Mouse (Mus musculus) adrenal gland, postnatal 10 days (tissue): ENCODE data around the gene Swap70. TPM values are rescaled to one million over a fixed set of nuclear protein-coding genes. Genes with fewer than 3 reads are reported as not detected.

ENCODE experiments used
- DNase-seq: peaks from one replicate; pipeline ENCODE4 v3.0.0; 2021; ENCODE audit warnings: mixed read lengths
- total RNA-seq, 2 experiments: library from RNA; stranded (reverse); gene quantifications; 2 replicates each; pipeline ENCODE4 v1.2.3; 2021

Swap70 gene
- total RNA-seq, 2 experiments from 2014 or later = 18.6 to 26.3 TPM

DNA sequence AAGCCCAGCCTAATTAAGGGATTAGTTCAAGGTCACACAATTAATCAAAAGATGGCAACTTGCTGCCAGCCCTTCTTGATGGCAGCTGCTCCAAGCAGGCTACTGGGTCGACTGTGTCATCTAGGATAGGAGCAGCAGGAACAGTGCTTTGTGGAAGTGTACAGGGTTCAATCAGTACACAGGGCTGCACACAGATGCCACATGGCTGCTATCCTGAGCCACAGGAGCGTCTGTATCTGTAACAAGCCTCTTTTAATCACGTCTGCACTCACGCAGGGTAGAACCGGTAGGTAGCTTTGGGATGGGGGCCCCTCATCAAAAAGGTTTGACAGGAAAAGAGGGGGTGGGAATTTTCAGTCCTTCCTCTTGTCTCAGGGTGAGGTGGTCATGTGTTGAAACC, 84.8 kb downstream of the Swap70 start:
- no peak for DNase-seq

- no peak for DNase-seq
Observed at GRCm38 (mm10) chr7:110307741-110308140, 86.2 kb downstream of the Swap70 start.

DNA sequence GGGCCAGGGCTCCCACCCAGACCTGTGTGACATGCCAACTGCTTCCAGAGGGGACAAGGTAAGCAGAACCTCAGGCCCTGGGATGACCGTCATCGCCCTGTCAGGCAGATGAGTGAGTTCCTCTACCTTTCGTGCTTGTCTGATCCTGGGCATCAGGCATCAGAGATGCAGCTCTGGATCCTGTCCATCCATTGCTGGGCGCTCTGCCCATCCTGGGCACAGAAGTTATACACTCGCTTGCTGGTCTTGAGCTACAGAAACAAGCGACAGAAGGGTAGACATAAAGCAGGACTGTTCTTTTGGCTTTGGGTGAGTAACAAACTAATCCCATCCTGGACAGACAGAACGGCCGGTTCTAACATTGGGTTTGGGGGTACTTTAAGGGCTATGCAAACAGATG, 87.7 kb downstream of the Swap70 start:
- DNase-seq = no peak

GRCm38 (mm10) chr7:110313392-110314055, 92.0 kb downstream of the Swap70 start:
- no peak for DNase-seq

DNA sequence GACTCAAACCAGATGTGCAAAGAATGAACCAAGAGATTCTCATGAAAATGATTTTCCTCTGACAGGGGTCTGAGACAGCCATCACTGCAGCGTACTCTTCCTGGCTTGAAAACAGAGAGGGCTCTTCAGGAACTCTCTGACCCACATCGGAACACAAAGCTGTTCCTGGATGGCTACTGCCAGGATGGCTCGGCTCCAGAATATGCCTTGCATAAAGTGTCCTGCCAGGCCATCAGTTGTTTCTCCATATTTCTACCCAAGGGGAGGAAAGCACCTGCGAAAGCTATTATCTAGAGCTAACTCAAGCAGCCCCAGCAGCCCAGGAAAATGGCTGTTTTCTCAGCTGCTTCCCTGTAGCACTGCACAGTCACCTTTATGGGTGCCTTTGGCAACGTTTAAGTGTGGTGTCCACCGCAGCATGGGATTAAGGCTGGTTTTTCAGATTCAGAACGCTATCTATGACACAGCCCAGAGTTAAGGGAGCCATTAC, 92.9 kb downstream of the Swap70 start:
- DNase-seq = no peak

DNA sequence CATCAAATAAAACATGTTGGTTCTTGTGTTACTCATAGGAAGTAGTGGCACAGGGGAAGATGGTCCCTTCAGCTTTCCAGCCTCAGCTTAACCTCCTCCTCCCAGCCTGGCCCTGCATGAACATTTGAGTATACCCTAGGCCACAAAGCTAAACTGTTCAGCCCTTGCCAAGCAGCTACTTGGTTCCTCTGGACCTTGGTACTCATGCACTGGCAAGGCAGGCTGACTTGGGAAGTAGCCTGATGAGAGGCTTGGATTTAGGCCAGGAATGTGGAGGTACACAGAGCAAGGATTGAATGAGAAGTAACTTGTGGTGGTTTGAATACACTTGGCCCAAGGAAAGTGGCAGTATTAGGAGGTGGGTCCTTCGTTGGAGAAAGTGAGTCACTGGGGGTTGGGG, 93.8 kb downstream of the Swap70 start:
- no peak for DNase-seq

- no peak for DNase-seq
Observed at GRCm38 (mm10) chr7:110317412-110317811, 95.9 kb downstream of the Swap70 start.

DNA sequence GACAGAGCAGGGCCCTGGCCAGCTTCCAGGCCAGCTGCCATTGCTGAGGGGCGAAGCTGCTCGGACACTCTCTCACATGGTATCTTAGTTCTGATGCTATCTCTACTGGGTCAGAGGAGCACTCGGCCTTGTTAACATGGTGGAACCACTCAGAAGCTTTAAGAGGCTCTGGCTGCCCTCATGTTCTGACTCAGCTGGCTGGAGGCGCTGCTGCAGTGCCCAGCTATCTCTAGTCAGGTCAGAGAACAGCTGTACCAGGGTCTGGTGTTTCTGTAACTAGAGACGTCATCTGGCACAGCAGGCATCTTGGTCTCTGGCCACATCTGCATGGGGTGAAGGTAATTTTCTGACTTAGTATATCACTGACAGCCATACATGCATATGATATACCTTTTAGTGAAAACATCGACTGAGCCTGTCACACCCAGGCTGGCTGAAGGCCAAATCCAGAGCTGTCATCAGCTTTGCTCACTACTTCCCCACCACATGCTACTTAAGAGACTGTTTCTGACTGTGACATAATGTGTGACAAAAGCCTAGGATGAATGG, 97.5 kb downstream of the Swap70 start:
- DNase-seq = no peak

- no peak for DNase-seq
Observed at GRCm38 (mm10) chr7:110321106-110321505, 99.6 kb downstream of the Swap70 start.

DNA sequence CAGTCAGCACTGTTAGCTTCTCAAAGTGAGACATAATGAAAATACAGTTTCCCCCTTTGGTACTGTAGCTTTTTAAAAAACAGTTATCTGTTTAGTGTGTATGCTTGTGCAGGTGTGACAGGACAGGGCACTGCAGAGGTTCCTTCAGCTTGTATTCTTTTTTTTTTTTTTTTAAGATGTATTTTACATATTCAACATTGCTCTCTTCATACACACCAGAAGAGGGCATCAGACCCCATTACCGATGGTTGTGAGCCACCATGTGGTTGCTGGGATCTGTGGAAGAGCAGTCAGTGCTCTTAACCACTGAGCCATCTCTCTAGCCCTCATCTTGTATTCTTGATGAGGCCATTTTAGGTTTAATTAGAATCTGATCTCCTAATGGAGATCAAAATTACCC, 103.3 kb downstream of the Swap70 start:
- no peak for DNase-seq

GRCm38 (mm10) chr7:110325381-110326110, 104.0 kb downstream of the Swap70 start:
- DNase-seq = no peak

Other genes with a start within 250 kb of the Swap70 start
- gene Tmem41b, start 234.8 kb upstream of the Swap70 start, total RNA-seq = 10 to 100 TPM; 41.1 to 45.2 TPM
- 10 to 100 TPM; 80.5 to 82.4 TPM for gene Ipo7, start 203.4 kb upstream of the Swap70 start, total RNA-seq
- gene Zfp143, start 160.5 kb upstream of the Swap70 start, total RNA-seq = 10 to 100 TPM; 10.3 to 14.9 TPM
- 10 to 100 TPM; 15.2 to 16.1 TPM for gene Wee1, start 99.7 kb upstream of the Swap70 start, total RNA-seq